Mouse (Mus musculus): ENCODE data around the gene Hmgcl.

Gene Hmgcl

GRCm38 (mm10) chr4:135985769-135986168 is 39.5 kb downstream of the Hmgcl start:
- DNase-seq (ENCODE audit: inconsistent ontology term), result no peak

- DNase-seq (ENCODE audit: inconsistent ontology term), result no peak
Observed at GRCm38 (mm10) chr4:135986301-135986942, 40.2 kb downstream of the Hmgcl start.

GRCm38 (mm10) chr4:135986943-135987710 is 40.9 kb downstream of the Hmgcl start, which contains the start of gene Pithd1:
Gene Pithd1 (minus strand): TSS chr4:135987264.
- DNase-seq (ENCODE audit: inconsistent ontology term), result peak; percentile 93

DNA sequence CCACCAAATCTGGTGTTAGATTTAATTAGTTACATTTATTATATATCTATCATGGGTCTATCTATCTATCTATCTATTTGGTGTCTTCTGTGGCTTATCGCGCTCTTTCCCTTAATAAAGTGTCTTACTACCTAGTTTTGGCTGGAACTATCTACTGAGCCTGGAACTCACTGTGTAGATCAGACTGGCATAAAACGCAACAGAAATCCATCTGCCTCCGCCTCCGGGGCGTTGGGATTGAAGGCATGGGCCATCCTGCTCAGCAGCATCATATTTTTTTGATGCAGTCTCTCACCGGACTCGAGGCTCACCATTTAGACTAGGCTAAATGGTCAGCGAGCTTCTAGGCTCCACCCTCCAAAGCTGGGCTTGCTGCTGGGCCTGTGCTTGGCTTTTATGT is 41.5 kb downstream of the Hmgcl start:
- DNase-seq (ENCODE audit: inconsistent ontology term), result no peak

DNA sequence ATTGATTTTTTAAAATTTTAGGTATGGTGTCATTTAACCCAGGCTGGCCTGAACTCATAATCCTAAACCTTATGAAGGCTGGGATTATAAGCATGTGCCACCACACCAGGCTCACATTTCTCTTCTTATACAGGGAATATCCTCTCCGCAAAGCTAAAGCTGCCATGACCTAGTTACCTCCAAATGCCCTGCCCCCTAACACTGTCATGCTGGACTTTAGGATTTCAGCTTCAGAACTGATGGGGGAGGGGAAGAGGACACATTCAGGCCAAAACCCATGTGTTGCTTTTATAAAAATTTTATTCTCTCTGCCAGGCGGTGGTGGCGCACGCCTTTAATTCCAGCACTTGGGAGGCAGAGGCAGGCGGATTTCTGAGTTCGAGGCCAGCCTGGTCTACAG is 47.7 kb downstream of the Hmgcl start:
- DNase-seq (ENCODE audit: inconsistent ontology term), result no peak

GRCm38 (mm10) chr4:135995118-135995517 is 48.9 kb downstream of the Hmgcl start:
- no peak for DNase-seq (ENCODE audit: inconsistent ontology term)

- DNase-seq (ENCODE audit: inconsistent ontology term), result no peak
Observed at GRCm38 (mm10) chr4:136004107-136004675, 57.9 kb downstream of the Hmgcl start.

DNA sequence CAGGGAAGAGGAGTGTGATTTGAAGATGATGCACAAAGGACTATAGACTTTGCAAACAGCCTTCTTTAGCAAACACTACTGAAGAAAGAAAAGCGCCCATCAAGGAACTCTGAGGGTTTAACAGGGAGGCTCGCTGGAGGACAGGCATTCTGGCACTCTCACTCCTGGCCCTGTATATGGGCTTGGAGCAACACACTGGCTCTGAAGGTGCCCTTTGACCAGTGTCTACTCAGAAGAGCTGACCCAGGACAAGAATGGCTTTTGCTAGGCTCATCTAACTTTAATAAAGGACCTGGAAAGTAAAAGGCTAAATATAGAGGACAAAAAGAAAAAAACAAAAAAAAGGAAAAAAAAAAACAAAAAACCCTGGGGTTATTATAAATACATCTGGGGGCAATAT is 58.7 kb downstream of the Hmgcl start:
- DNase-seq (ENCODE audit: inconsistent ontology term), result no peak

DNA sequence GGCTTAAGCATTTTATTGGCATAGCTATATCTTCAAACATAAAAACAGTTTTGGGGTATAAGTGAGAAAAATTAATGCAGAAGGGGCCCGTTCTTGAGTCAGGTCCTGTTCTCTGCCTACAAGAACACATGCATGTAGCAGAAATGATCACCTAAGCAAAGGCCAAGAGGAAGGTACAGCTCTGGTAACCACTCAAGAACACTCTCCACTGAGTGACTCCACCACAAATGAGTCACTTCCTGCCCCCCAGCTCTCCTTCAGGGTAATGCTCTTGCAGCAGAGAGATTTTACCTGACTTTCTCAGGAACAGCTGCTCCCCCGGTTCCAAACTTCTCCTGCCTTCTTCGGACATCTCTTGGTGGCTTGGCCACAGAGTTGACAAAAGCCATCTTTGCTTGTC is 60.6 kb downstream of the Hmgcl start:
- no peak for DNase-seq (ENCODE audit: inconsistent ontology term)

DNA sequence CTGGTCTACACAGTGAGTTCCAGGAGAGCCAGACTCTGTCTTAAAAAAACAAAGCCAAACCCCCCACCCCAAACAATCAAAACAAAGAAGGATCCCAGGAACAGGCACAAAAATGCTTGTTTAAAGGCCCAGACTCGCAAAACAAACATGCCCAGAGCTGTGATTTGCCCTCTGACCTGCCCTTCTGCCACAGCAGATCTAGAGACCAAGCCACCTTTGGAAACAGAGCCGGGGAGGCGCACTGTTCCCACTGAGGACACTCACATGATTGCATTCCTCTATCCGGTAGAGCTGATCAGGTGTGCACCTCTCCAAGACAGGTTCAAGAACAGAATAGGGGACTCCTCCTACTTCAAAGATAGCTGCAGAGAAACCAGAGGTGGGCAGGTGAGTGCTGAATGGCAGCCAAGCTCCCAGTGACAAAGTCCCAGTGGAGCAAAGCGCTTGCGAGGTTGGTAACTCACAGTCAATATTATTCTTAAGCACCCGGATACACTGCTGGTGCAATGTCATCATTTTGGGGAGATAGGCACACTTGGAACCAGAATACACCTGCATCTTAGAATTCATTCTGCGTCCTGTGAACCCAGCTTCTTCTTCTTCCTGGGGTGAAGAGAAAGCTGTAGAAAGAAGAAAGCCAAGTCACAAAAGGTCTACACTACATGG is 62.7 kb downstream of the Hmgcl start:
- DNase-seq (ENCODE audit: inconsistent ontology term), result no peak

DNA sequence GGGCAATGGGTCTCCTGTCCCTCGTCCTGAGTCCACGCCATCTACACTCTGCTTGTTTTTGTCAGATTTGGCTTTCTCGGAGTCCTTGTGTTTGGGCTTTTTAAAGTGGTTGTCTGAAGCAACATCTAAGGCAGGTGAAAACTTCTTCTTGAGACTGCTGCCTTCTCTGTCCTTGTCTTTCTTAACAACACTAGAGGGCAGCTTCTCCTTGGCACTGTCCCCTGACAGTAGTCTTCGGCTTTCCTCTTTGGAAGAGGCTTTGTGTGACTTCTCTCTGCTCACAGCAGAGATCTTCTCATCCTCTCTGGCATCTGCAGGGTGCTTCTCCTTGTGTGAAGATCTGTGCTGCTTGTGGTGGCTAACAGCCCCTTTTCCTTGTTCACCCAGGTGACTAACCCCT is 64.3 kb downstream of the Hmgcl start:
- DNase-seq (ENCODE audit: inconsistent ontology term), result no peak
